Mouse (Mus musculus) telencephalon, adult 2 months (tissue): ENCODE measurements at regions not wholly inside any gene's neighbourhood (a gene's known extent, or its start where the extent isn't known, plus 50 kb on each side); places are given as distances from the start of the nearest gene placed in this dataset.
A peak's percentile ranks its signal among the peaks of the same experiment; 100 is the strongest.

Experiments used
- DNase-seq: peaks from one replicate; pipeline ENCODE4 v3.0.0-alpha.2; 2011; ENCODE audit warnings: low read depth, low spot score

DNA sequence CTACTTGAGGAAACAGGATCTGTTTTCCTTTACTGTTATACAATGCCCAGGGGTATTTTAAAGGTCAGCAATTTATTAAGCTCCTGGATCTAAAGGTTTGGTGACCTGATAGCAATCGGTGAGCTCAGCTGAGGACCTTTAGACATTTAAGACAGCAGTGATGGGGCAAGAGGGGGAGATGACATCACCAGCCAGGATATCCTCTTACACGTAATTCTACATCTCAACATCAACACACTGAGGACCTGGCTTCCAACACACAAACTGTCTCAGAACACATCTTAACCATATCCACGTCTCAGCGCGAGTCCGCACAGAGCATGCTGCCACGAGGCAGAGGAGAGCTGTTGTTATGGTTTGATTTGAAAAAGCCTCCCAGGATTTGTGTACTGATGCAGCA lies 69.2 kb downstream of the Nhlrc3 start:
- no peak for DNase-seq

DNA sequence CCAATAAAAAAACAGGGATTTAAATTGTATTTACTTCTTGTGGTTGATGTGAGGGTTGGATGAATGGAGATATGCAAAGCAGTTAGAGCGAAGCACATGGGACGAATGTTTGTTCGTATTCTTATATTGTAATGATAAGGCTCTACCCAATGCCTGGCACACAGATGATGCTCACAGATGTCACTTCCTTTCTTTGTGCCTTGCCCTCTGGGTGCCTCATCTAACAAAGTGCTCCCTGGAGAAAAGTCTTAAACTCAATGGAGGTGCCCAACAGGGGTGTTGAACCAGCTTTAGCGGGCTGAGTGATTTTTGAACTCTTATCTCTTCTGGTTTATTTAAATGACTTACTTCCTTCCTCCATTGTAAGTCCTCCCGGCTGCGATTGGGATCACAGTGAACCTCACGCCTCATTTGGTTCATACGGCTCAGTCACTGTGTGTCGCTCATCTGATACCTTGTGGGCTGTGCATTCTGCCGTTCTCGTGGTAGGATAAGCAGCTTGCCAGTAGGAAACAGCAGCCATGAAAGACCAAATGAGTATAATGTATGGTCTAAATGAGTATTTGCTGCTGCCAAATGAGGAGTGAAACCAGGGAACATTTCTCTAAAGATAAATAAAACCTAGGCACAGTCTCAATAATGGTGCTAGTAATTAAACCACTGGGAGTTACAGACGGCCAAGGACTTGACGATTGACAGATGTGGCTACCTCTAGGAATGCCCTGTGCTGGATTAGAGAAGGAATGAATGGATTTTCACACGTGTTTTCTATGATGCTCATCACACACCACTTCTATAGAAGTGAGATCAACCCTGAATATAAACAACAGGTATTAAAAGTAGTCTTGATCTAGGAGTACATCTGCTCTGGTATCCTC lies 81.2 kb downstream of the Nhlrc3 start:
- DNase-seq, result no peak

DNA sequence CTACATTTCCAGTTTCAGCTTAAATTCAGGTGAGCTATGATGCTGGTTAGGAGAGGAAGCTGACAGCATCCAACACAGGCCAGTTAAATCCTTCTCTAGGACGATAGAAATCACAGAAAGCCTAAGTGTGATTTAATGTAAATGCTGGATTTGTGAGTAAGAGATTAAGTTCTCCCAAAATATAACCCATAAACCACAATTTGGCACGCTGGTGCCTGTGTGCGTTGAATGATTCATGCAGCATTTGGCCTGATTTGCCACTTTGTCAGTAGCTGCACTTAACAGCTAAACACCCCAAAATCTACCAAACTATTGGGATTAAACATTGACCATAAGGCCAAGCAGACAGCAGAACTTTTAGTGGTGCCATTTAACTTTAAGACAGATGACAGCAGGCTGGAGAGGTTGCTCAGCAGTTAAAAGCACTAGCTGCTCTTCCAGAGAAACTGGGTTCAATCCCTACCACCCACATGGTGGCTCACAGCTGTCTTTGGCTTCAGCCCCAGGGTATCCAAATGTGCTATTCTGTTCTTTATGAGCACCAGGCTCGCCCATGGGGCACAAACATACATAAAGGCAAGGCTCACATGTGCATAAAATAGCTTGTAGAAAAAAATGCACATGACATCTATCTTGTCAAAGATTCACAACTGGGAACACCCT lies 83.5 kb downstream of the Nhlrc3 start:
- DNase-seq, result peak; percentile 55

DNA sequence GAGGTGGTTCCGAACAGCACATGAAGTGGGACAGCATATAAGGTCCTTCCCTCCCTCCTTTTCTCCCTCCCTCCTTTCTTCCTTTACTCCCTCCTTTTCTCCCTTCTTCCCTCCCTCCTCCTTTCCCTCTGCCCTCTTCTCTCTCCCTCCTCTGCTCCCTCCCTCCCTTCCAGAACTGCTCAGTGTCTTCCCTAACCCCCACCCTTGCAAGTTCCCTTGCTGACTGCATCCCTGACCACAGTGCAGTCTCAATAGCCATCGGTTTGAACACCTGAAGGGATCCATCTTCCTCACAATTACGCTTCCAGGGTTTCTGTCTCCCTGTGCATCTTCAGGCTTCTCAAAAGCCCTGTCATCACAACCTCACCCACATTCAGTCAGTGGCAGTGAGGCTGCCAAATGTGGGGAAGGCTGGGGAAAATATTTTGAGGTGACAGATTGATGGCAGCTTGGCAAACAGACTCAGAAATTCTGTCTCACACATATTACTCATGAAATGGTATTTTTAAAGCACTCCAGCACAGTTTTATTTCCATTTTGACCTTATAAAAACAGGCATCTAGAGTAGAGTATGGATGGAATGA lies 86.2 kb downstream of the Nhlrc3 start:
- DNase-seq, result peak; percentile 61

DNA sequence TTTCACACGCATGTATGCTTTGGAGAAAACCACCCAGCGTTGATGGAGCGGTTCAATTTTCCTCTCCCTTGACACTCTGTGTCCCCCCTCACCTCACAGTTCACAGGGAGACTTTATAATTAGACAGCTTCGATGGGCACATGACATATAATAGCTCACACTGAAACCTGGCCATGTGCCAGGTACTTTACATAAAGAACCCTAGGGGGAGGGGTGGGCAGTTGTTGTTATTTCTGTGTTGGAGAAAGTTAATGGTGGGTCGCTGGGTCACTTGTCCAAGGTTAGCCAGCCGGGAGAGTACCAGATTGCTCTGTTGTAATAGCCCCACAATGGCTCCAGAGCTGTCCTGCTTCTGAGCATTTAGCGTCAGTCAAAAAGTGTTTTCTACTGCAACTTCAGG lies 90.2 kb downstream of the Nhlrc3 start:
- DNase-seq, result no peak

DNA sequence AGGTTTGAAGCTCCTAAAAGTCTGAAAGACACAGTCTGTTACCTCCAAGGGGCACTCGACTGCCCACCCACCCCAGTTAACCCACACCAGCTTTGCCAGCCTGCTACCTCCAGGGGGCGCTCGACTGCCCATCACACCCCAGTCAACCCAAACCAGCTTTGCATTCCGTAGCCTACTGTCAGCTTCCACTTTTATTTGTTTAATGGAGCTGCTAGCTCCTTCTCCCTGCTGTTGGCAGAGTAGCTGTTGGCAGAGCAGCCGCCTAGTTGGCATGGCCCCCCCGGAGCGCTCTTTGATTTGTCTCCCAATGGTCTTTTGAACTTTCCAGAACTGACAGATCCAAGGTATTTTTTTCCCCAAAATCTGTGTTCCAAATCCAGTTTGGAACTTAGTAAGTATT lies 91.2 kb downstream of the Nhlrc3 start:
- DNase-seq, result no peak

DNA sequence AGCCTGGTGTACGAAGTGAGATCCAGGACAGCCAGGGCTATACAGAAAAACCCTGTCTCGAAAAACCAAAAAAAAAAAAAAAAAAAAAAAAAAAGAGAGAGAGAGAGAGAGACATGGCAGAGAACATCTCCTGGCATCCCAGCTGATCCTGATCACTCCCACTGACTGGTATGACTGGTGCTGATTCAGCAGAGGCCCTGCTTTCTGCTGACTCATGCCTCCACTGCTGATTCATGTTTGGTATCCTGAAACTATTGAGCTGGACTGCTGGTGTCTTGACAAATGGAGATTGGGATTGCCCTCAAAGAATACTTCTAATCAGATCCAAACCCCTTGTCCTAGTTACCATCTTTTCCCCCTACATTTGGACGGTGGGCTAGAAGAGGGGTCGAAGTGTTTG lies 101.9 kb downstream of the Nhlrc3 start:
- no peak for DNase-seq

DNA sequence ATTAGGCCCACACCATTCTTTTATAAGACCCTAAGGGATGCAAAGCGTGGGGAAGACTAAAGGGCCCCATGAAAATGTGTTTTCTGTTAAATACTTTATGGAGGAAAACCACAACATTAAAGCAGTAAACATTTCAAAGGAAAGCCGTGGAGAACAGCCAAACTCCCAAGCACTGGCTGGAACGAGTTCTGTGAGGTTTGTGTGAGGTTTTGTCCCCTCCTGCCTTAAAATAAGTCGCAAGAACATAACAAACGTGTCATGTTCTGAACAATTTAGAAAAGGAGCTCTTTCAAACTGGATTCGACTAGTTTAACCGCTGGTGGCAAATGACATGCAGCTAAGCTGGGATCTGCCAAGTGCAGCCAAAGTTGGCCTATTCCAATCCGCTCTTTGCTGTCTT lies 109.4 kb downstream of the Nhlrc3 start:
- no peak for DNase-seq

DNA sequence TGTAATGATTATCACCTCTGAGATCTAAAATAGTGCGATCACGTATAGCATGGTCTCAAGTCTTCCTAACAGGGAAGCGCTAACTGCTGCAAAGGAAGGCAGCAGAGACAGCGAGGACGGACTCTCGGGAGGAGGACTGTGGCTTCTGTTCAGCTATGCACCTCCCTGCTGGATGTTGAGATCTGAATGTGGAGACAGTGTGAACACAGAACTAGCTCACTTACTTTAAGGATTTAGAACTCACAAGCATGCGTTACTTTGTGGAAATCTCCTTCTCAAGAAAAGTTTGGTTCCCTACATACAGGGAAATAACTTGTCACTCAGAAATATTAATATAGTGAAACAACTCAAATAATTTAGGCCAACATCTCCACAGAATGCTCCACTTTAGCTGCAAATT lies 109.8 kb downstream of the Nhlrc3 start:
- DNase-seq, result no peak

DNA sequence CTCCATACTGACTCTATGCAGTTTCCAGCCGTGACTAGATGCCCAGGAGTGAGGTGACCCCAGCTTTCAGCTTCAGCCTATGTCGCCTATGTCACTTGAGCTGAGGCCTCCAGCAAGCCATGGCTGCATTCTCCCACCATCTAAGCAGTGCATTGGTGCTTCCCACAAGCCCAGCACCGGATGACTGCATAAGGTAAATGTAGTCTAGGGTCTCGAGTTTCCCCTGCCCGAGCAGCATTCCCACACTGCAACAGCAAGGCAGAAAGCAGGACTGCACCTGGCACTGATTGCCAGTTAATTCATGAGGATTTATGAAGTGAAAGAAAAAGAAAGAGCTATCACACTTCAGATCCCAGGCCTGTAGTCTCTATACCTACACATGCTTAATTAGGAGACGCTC lies 119.5 kb downstream of the Nhlrc3 start:
- no peak for DNase-seq

DNA sequence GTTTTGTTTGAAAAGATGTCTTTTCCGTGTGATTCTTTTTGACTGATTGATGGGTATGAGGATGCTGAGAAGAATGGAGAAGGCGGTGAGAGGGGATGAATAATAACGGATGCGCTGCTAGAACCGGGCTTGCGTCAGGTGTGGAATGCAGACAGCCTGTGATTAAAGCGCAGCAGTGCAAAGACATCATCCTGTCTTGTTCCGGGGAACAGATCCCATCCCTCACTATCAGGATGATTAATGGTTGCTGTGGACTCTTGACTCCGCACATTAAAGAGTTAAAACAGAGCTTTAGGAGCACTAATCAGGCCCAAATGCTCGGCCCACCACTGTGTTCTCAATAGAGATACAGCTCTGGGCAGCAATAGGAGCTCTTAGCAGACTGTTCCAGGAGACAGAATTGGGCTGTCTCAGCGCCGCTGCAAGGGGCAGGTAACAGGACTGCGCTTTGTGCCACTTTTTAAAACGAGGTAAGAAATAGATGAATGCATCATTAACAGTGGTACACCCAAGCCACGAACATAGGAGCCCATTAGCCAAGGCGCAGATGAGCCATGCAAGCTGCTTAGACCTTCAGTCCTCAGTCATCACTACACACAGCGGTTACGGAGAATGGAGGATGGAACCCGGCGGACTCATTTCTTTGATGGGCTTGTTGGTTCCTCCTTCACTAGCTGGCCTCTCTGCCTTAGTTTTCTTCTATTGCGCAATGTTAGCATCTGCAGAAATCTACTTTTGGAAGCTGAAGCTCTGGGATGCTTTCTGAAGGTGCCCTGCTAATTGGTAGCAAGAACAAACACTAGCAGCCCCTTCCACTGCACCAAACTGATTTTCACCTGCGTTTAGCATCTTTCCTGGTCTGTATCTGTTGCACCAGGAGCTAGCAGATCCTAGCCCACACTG lies 121.6 kb downstream of the Nhlrc3 start:
- no peak for DNase-seq

DNA sequence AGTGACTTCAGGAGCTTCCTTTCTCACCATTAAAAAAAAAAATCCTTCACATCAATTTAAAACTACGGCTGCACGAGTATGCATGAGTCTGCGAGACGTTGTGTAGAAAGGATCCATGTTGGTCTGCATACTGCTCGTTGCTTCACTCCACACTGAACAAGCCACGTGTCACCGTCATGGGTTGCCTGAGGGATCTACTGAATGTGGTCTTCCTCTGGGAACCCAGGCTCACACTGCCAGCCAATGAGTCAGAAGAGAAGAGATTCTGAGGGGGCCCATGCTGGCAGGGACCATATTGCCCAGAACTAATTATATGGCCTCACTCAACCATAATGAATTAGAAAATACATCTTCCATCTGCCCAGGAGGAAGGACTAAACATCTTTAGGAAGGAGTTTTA lies 124.6 kb downstream of the Nhlrc3 start:
- DNase-seq, result no peak

DNA sequence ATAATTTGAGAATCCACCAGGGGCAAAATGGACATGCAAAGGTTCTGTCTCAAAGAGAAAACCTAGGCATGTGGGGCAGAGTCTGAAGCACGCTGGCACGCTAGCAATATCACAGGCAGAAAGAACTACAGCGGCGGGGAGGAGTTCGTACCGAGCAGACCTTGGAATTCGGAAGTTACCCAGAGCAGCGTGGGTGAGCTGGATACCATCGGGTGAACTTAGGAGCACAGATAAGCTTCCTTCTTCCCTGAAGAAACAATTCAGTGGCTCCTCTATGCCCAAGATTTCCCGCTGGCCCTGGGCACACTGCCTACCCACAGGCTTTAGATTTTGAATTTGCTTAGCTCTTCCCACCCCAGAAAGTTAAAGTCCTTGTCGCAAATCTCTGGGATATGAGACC lies 129.1 kb downstream of the Nhlrc3 start:
- no peak for DNase-seq

DNA sequence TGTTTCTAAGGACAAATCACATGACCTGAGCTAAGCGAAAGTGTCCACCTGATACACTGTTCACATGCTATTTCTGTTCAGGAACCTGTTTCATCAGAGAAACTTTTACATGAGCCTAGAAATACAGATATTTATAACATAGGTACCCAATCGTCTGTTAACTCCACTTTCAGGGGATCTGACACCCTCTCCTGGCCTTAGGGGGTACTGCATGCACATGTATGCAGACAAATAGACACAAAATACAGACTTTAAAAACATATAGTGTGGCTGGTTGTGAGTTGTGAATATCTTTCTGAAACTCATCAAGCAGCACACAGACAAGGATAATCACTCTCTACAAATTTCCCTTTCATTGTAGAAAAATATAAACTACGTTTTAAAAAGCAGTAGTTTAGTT lies 133.6 kb downstream of the Nhlrc3 start:
- DNase-seq, result no peak

DNA sequence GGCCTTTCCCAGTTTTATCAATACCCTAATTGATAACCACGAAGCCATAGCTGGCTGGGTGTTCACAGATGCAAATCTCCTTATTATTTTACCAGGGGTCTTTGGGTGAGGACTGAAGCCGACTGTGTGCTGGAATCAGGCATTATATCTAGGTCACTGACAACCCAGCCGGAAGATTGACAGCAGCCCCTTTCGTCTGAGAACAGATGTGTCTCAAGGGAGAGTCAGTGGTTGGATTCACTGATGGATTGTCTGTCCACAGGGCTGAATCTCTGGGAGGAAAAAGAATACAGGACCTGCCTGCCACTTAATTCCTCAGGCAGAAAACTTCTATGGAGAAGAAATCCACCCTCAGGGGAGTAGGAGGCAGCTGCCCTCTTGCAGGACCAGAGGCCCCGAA lies 135.7 kb downstream of the Nhlrc3 start:
- DNase-seq, result no peak

DNA sequence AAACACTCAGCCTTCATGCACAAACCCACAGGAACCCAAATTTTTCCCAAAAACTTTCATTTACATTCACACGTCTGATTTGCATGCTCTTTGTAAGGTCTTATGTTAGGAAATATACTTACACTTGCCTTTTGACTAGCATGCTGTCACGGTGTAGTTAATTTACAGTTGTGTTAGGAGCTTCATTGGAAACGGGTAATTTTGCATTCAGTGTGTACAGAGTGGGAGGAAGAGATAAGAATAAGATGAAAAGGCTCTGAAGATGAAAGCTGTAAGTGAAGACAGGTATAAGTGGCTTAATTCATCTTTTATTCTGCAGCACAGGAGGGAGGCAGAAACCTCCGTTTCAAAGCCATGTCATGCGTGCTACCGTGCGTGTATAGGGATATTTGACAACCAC lies 136.2 kb downstream of the Nhlrc3 start:
- DNase-seq, result no peak

DNA sequence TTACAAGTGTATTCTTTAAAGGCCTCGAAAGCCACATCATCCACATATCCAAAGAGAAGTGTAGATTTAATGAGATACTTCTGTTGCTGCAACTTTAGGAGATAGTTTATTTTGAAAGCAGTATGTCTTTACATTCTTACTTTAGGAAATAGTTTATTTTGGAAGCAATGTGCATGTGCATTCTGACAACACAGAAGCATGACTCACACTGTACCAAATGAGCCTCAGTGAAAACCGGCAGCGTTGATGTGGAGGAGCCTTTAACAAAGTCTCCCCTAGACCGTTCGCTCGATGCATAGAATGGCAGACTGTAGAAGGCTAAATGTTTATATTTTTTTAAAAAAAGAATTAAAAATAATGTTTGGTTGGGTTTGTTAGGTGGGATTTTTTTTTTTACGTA lies 138.1 kb downstream of the Nhlrc3 start:
- DNase-seq, result no peak

DNA sequence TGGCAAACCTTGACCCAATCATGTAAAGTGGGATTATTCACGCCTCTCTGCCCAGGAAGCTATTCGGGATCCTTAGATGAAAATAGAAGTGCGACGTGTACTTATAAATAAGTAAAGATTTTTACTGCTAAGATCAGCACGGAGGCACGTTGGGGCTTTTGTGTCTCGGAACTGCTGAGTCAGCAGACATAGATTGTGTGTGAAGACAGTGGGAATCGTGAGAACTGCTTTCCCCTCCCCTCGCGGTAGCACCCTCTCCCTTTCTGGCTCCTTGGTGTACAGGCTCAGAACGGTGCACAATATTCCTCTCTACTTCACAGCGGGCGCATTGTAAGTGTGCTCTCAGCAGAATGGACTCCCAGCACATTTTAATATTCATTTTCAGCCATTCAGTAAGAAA lies 138.7 kb downstream of the Nhlrc3 start:
- DNase-seq, result no peak

DNA sequence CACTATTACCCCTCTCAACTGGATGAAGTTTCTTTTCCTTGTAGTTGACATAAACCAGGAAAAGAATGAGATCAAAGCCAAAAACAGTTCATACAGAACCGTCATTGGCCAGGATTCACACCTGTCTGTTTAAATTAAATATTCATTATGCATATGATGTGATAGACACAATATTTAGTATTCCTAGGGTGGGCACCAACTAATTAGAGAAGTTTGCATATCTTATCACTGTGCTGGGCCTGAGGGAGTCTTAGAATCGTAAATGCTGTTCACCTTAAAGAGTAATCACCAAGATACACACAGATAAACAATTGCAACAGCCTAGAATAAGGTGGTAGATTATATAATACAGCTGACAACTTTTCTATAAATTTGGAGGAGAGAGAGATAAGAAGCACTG lies 147.7 kb downstream of the Nhlrc3 start:
- no peak for DNase-seq
